Mouse (Mus musculus) heart, postnatal 0 days (tissue): ENCODE measurements at regions not wholly inside any gene's neighbourhood (a gene's known extent, or its start where the extent isn't known, plus 50 kb on each side); places are given as distances from the start of the nearest gene placed in this dataset.

Source experiments
- CTCF ChIP-seq: IDR thresholded peaks from 2 replicates; pipeline ENCODE4 v1.5.1; 2016; ENCODE audit warnings: antibody characterized with exemption, control low read depth, low read depth
- EP300 ChIP-seq: IDR thresholded peaks from 2 replicates; pipeline ENCODE4 v1.6.1; 2016; ENCODE audit warnings: antibody characterized with exemption, low read depth

GRCm38 (mm10) chr8:78023467-78023866 lies 189.6 kb upstream of the Ttc29 start:
- TF ChIP-seq CTCF (no peak), EP300 (no peak)
